Mouse (Mus musculus) testis, adult 2 months (tissue): ENCODE measurements around the gene Tulp2.
"Not testable (repeated sequence)": the region's sequence is repeated elsewhere in the genome, so short reads cannot be mapped to it uniquely, and the experiment has no call there.

Experiments
- CTCF ChIP-seq: fragments of 200-500 bp; IDR thresholded peaks from 2 replicates; pipeline ENCODE4 v1.5.1; 2012; ENCODE audit warnings: low read depth, mild to moderate bottlenecking, inconsistent platforms, low read length, moderate library complexity; ENCODE audit not compliant: control insufficient read depth, insufficient read depth, insufficient replicate concordance
- POLR2A ChIP-seq: fragments of 200-500 bp; IDR thresholded peaks from 2 replicates; pipeline ENCODE4 v1.6.1; 2012; ENCODE audit warnings: low read depth, mild to moderate bottlenecking, inconsistent platforms, low read length, moderate library complexity; ENCODE audit not compliant: control insufficient read depth

DNA sequence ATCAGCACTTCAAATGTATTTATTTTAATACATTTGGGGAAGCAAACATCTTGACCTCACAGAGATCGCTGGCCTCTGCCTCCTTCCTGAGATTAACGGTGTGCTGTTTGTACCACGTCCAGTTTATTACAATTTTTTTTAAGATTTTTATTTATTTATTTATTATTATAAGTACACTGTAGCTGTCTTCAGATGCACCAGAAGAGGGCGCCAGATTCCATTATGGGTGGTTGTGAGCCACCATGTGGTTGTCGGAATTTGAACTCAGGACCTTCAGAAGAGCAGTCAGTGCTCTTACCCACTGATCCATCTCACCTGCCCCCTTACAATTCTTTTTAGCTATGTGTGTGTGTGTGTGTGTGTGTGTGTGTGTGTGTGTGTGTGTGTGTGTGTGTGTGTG lies 35.2 kb downstream of the Tulp2 start:
- not testable (repeated sequence) for TF ChIP-seq POLR2A, CTCF
